Mouse (Mus musculus) yolk sac, embryonic 10.5 days (tissue): ENCODE data around the gene Rhox9.
"Not testable (repeated sequence)": the region's sequence is repeated elsewhere in the genome, so short reads cannot be mapped to it uniquely, and the experiment has no call there.

ENCODE experiments used
- DNase-seq: peaks from one replicate; pipeline ENCODE4 v3.0.0-alpha.2; 2017; ENCODE audit warnings: low spot score

The Rhox9 gene

GRCm38 (mm10) chrX:37901670-37902069, at the start of gene Rhox9:
Rhox9 (minus strand) TSS chrX:37901770.
- DNase-seq, result not testable (repeated sequence)

GRCm38 (mm10) chrX:37916311-37916710, 14.7 kb upstream of the Rhox9 start:
- no peak for DNase-seq

DNA sequence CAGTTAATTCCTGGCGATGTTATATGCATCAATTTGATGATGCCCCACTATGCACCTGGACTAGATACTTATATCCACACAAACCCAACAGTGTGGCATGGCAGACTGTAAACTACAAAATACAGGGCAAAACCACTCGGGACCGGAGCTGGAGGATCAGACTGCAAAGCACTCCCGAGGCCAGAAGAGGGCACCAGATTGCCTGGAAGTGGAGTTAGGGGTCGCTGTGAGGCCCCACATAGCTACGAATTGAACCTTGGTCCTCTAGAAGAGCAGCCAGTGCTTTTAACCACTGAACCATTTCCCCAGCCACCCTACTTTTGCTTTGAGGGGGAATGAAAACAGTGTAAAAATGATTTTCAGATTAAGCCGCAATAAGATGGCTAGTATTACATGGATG, 7.0 kb upstream of the Rhox9 start:
- no peak for DNase-seq

DNA sequence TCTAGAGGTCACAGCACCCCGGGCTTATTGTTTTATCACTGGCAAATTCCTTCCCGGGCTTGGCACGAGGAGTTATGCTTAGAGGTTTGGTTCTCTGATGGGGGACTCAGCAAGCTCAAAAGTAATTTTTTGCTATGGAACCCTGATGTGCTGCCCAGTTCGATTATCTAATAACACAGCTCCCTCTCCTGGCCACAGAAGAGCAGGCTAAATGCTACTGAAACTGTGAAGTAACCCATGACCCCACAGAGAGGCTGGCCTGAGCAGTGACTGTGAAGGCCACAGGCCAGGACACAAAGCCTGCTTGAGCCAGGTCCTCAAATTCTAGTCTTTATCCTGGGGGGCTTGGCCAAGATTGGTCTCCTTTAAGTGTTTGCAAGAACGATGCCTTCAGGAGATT, 2.2 kb upstream of the Rhox9 start:
- no peak for DNase-seq

- DNase-seq, result not testable (repeated sequence)
These were observed 4.4 kb downstream of the Rhox9 start, which contains the start of gene Rhox7b for GRCm38 (mm10) chrX:37897132-37897531. Rhox7b (minus strand) TSS chrX:37897232.

DNA sequence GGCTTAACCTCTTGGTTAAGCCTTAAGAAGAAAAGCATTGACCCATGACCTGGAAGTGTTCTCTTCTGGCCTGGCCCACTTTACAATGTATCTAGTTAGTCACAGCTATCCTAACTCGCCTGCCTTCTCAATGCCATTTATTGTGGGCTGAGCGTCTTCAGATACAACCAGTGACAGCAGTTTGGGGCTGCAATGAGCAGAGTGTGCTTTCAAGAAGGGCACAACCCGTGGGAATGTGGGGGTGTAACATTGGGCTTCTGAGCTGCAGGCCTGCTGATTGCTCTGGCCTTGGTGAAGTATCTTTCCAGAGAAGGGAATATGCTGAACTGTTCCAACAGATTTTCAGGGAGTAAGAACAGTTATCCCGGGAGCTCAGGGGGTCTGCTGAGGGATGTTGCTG, 22.7 kb downstream of the Rhox9 start, which contains the start of gene Rhox8:
Gene Rhox8, minus strand, starts transcription at position 101 of the 400 bp plus-strand sequence.
- no peak for DNase-seq

DNA sequence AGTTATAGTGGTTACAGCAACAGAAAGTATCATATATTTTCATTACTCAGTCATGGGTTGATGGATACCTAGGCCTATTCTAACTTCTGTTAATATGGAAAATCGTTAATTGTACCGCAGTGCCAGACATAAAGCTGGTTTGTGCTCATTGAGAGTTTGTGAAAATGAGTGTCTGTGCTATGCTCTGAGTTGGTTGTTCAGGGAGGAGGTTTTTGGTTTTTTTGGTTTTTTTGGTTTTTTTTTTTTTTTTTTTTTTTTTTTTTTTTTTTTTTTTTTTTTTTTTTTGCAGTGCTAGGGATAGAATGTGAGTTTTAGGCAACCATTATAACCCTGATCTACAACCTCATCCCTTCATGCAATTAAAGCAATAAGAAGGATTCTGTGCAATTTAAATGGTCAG, 29.9 kb downstream of the Rhox9 start:
- no peak for DNase-seq
